Mouse (Mus musculus): ENCODE data around the gene Fmo3. TPM values are rescaled to one million over a fixed set of nuclear protein-coding genes. Genes with fewer than 3 reads are reported as not detected.

The Fmo3 gene
- not detected in 2 replicates for polyA plus RNA-seq (2015; fragmentation: Nextera tagmentation; extraction: Ambion mirVana)

GRCm38 (mm10) chr1:162984428-162984827, at the start of gene Fmo3:
Gene Fmo3 (minus strand): TSS chr1:162984528.

GRCm38 (mm10) chr1:162937415-162937814, 46.9 kb downstream of the Fmo3 start, which contains the start of gene Fmo6:
Gene Fmo6 (minus strand): TSS chr1:162937515.

Other genes with a start within 250 kb of the Fmo3 start
- gene Prrc2c, start 244.0 kb downstream of the Fmo3 start, polyA plus RNA-seq (2015; fragmentation: Nextera tagmentation; extraction: Ambion mirVana) = 58.9 and 65.2 TPM in 2 replicates
- 0.15 and 0.22 TPM in 2 replicates for gene Fmo4, start 170.6 kb downstream of the Fmo3 start, polyA plus RNA-seq (2015; fragmentation: Nextera tagmentation; extraction: Ambion mirVana)
- gene Fmo1, start 117.9 kb downstream of the Fmo3 start, polyA plus RNA-seq (2015; fragmentation: Nextera tagmentation; extraction: Ambion mirVana) = 80.5 and 106 TPM in 2 replicates
- gene Fmo2, start 85.8 kb downstream of the Fmo3 start, polyA plus RNA-seq (2015; fragmentation: Nextera tagmentation; extraction: Ambion mirVana) = 2.0 and 2.8 TPM in 2 replicates
- 0.09 and 0.12 TPM in 2 replicates for gene Fmo6, start 47.0 kb downstream of the Fmo3 start, polyA plus RNA-seq (2015; fragmentation: Nextera tagmentation; extraction: Ambion mirVana)
- not detected in 2 replicates for gene Mroh9, start 101.1 kb upstream of the Fmo3 start, polyA plus RNA-seq (2015; fragmentation: Nextera tagmentation; extraction: Ambion mirVana)